Mouse (Mus musculus) frontal cortex, postnatal 25 days (tissue): ENCODE data around the gene Eif4g3.

Experiments used
- DNase-seq, 2 experiments: peaks; one replicate each; pipeline ENCODE4 v3.0.0; 2022; ENCODE audit warnings: low spot score in 2 of 2

Eif4g3 gene

DNA sequence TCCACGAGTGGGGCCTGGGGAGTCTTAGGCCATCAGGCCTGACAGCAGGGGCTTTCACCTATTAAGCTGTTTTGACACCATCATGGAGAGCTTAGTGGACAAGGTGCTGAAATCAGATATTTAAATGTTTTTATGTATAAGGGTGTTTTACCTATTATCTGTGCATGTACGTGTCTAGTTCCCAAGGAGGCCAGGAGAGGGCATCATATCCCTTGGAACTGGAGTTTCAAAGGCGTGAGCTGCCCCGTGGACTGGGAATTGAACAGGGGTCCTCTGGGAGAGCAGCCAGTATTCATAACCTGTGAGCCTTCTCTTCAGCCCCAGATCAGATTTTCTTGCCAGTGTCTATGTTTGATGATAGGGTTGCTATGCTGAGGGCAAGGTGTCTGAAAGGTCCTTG, 2.4 kb upstream of the Eif4g3 start:
- DNase-seq = no peak

GRCm38 (mm10) chr4:137991240-137991639, 1.6 kb upstream of the Eif4g3 start:
- DNase-seq = no peak

GRCm38 (mm10) chr4:137993291-137993758, 503 bp downstream of the Eif4g3 start:
- DNase-seq = peak; percentile 100

- DNase-seq = peak in 1 of 2 experiments; percentile 21
These were observed 1.2 kb downstream of the Eif4g3 start for GRCm38 (mm10) chr4:137993821-137994561.

DNA sequence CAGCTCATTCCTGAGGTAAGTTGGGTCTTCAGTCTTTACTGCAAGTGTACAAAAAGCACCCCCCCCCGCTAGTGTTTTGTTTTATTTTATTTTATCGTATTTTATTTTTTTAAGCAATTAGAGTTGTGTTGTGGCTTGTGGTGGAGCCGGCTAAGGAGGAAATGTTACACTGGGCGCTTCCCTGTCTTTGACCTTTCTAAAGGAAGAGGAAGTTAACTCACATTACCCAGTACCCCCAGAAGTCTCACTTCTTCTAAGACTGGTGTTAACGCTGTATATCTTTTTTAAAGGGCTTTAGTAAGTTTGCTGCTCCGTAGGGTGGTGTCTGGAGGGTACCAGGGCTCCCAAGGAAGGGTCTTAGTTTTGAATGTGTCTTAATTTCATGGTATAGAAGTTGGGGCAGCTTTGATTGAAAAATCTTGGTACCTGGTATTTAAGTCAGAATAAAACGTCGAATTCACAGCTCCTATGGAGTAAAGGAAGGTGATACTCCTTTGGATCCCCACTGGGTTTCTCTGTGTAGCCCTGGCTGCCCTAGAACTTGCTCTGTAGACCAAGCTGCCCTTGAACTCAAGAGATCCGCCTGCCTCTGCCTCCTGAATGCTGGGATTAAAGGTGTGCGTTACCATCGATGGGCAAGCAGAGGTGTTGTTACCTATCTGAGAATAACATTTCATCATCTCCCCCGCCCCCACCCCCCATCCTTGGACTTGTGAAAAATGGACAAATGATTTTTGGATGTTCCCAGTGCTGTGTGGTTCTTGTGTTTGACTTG, 1.9 kb downstream of the Eif4g3 start:
- DNase-seq = no peak

- no peak for DNase-seq
These were observed 2.6 kb downstream of the Eif4g3 start for GRCm38 (mm10) chr4:137995399-137995798.

DNA sequence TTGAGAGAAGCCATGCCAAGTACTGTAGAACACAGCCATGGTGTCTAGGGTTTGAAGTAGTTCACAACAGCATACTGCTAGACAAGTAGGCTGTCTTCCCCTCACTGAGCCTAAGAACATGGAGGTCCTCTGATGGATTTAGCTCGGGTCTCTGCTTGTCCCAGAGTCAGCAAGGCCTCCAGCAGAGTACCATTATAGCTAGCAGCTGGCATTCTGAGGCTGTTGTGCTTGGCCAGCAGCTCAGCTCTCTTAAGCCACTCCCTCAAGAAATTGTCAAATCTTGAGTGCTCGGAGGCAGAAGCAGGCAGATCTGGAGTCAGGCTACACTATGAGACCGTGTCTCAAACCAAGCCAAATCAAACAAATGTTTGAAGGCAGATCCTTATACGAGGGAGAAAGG, 5.4 kb downstream of the Eif4g3 start:
- no peak for DNase-seq

DNA sequence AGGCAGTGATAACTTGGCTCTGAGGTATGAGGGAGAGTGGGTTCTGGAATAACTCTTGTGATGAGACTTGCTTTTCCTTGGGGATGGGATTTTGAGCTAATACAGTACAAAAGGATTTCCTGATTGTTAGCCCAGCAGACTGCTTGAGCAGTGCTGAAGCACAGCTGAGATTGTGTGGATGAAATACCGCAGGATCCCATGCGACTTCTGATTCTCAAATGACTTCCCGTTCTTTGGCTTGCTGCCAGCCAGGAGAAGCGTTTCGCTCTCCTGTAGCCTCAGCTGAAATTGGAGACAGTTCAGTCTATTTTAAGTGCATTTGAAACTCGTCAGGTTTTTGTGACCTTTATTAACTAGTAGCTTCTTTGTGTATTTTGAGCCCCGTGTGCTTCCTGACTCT, 7.9 kb downstream of the Eif4g3 start:
- DNase-seq = no peak

- no peak for DNase-seq
These were observed 11.2 kb downstream of the Eif4g3 start for GRCm38 (mm10) chr4:138003909-138004610.

- no peak for DNase-seq
These were observed 13.0 kb downstream of the Eif4g3 start for GRCm38 (mm10) chr4:138005781-138006180.

DNA sequence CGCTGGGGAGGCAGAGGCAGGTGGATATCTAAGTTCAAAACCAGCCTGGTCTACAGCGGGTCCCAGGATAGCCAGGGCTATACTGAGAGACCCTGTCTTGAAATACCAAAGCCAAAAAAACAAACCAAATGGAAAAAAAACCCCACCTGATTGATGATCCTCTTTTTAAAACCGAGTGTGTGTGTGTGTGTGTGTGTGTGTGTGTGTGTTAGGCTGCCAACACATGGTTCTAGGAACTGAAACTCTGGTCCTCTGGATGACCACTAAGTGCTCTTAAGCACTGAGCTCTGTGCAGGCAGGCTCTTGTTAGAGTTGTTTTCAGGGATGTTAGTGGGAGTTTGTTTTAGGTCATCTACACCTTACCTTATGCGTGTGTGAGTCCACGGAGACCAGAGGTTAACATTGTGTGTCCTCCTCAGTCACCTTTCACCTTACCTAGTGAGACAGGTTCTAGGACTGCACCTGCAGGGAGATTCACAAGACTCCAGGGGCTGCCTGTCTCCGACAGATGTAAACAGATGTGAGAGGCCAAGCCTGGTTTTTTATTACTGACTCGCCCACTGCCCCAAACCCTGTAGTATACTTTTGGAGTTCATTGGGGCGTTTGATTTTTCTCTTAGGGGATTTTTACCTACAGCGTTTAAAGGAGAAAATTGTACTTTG, 14.3 kb downstream of the Eif4g3 start:
- no peak for DNase-seq

GRCm38 (mm10) chr4:138008646-138009045, 15.8 kb downstream of the Eif4g3 start:
- no peak for DNase-seq

DNA sequence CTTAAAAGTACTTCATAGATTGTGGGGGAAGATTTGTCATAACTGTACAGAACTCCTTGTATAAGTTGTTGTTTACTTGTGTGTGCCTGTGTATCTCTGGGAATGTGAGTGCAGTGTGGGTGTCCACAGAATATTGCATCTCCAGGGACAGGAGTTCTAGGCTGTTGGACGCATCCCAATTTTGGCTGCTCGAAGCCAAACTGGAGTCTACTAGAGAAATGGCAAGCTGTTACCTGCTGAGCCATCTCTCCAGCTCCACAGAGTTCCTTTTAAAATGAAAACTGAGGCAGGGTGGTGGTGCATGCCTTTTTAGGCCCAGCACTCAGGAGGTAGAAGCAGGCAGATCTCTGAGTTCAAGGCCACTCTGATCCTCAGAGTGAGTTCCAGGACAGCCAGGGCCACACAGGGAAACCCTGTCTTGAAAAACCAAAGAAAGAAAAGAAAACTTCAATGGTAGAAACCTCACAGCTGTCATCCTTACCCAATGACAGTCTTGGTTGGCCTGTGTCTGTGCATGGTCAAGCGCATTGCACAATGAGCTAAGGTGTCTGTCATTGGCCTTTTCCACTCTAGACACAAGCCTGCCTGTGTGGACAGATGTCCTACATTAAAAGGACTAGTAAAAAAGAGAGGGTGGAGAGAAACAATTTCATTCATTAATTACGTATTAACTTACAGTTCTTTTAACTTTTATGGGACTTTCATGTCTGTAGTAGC, 17.1 kb downstream of the Eif4g3 start:
- no peak for DNase-seq

DNA sequence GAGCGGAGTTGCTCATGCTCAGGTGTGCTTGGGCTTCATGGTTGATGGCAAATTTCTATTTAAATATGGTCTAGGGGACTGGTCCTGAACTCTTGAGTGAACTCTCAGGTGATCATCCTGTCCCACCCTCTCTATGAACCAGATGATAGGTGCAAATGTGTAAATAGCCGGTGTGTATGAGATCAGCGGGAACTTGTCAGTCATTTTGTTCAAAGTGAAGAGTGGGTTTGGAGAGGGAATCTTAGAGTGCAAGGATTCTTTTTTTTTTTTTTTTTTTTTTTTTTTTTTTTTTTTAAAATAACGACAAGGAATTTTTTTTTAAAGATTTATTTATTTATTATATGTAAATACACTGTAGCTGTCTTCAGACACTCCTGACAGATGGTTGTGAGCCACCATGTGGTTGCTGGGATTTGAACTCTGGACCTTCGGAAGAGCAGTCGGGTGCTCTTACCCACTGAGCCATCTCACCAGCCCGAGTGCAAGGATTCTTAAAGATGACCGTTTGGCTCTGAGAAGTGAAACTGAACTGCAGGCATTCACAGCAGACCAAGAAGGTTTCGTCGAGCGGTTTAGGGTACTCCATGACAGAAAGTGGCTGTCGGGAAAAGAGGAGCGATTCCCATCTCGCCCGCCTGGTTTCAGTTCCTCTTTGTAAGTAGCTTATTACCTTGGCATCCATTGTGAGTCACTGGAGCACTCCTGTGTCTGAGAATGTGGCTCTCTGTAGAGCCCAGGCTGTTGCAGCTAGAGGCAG, 21.1 kb downstream of the Eif4g3 start:
- DNase-seq = no peak

GRCm38 (mm10) chr4:138015966-138016365, 23.1 kb downstream of the Eif4g3 start:
- no peak for DNase-seq

DNA sequence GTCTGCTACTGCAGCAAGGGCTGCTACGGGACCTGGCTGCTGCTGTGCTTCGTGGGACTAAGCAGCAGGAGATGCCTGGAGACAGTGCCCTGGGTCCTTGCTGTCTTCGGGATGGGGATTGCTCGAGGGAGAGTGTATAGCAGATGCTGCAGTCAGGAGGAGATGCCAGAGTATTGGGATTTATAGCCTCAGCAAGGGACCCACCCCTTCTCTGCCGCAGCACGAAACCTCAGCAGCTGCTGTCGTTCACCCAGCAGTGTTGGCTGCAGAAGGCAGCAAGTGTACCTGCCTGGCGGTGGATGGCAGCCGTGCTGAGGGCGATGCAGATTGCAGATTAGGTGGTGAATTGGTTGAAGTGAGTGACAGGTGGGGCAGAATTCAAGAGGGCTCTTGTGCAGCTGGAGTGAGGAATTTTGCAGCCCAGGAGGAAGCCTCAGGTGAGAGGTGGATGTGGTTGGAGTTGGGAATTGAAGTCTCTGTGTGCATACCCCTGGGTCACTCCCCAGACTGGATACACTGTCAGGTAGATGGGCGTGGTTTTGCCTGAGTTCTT, 24.3 kb downstream of the Eif4g3 start:
- no peak for DNase-seq

- no peak for DNase-seq
These were observed 25.2 kb downstream of the Eif4g3 start for GRCm38 (mm10) chr4:138018011-138018410.

- no peak for DNase-seq
These were observed 27.4 kb downstream of the Eif4g3 start for GRCm38 (mm10) chr4:138020231-138020630.

GRCm38 (mm10) chr4:138021651-138022050, 28.8 kb downstream of the Eif4g3 start:
- no peak for DNase-seq

DNA sequence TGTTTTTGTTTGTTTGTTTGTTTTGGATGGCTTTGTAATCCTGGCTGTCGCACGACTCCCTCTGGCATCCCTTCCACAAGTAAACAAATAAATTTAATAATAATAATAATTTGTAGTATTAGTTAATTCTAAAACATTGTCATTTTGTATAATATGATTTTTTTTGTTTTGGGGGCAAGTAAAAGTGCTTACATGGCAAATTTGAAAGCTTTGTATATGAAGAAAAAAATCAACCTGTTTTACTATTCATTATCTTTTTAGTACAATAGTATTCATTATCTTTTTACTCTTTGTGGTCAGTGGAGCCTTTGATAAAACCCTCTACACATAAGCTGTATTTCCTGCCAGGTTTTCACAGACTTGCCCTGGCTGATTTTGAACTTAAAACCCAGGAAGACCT, 29.9 kb downstream of the Eif4g3 start:
- no peak for DNase-seq
